Mouse (Mus musculus) erythroblast, embryonic 14.5 days (primary cell): ENCODE data around the gene Ephb3.

Experiments used
- GATA1 ChIP-seq: IDR thresholded peaks from 2 replicates; pipeline ENCODE4 v1.6.1; 2012; ENCODE audit warnings: low read length, inconsistent platforms, mixed read lengths
- TAL1 ChIP-seq: IDR thresholded peaks from 3 replicates; pipeline ENCODE4 v1.6.1; 2012; ENCODE audit warnings: low read length, inconsistent platforms, mixed read lengths

- TF ChIP-seq GATA1 (no peak), TAL1 (no peak)
Observed at GRCm38 (mm10) chr16:21202731-21203130, 1.8 kb upstream of the Ephb3 start.
